Mouse (Mus musculus) megakaryocyte, embryonic 14.5 days (primary cell): ENCODE data around the gene Dad1. TPM values are rescaled to one million over a fixed set of nuclear protein-coding genes. Genes with fewer than 3 reads are reported as not detected.

ENCODE experiments used
- H3K27me3 ChIP-seq: replicated peaks from 2 replicates; pipeline ENCODE3; 2012; ENCODE audit warnings: inconsistent platforms
- H3K36me3 ChIP-seq: replicated peaks from 2 replicates; pipeline ENCODE3; 2012; ENCODE audit warnings: low read length, inconsistent platforms, mixed read lengths
- H3K4me1 ChIP-seq: 2 replicates; pipeline ENCODE4 v1.6.1; 2012; ENCODE audit warnings: inconsistent platforms
- H3K4me3 ChIP-seq: replicated peaks from 2 replicates; pipeline ENCODE3; 2012; ENCODE audit warnings: moderate library complexity, mild to moderate bottlenecking, inconsistent platforms
- H3K9me3 ChIP-seq: 2 replicates; pipeline ENCODE4 v1.6.1; 2012; ENCODE audit warnings: inconsistent platforms
- FLI1 ChIP-seq: IDR thresholded peaks from 2 replicates; pipeline ENCODE4 v1.6.1; 2012; ENCODE audit warnings: low read length, inconsistent platforms, mixed read lengths
- GATA1 ChIP-seq: IDR thresholded peaks from 3 replicates; pipeline ENCODE4 v1.6.1; 2012; ENCODE audit warnings: mixed read lengths, low read length, inconsistent platforms, borderline replicate concordance
- polyA plus RNA-seq: library from polyadenylated mRNA; stranded (reverse); fragments of >175 nt; gene quantifications from 2 replicates; pipeline ENCODE4 v1.2.3, GENCODE M21; 2012; ENCODE audit warnings: low replicate concordance; ENCODE audit not compliant: insufficient read depth

The Dad1 gene
- polyA plus RNA-seq, 1 experiment = 54.8 TPM

- H3K4me3 ChIP-seq = no peak overlapping the region
- H3K36me3 ChIP-seq = no peaks in the 10 kb centered on the region
- H3K4me1 ChIP-seq = peaks cover 3% of the 10 kb centered on the region; the same call in 1 of the 2 replicates
- peaks cover 4% of the 10 kb centered on the region for H3K27me3 ChIP-seq
- H3K9me3 ChIP-seq = no peaks in the 10 kb centered on the region
- TF ChIP-seq FLI1 (no peak), GATA1 (no peak)
Observed at GRCm38 (mm10) chr14:54203207-54203606, 50.7 kb downstream of the Dad1 start.

GRCm38 (mm10) chr14:54200363-54200762 lies 53.5 kb downstream of the Dad1 start:
- Histone ChIP-seq H3K9me3 (no peaks in the 10 kb centered on the region), H3K4me3 (no peak overlapping the region), H3K27me3 (peaks cover 3% of the 10 kb centered on the region), H3K36me3 (no peaks in the 10 kb centered on the region), H3K4me1 (peaks cover 3% of the 10 kb centered on the region; the same call in 1 of the 2 replicates)
- TF ChIP-seq FLI1 (no peak), GATA1 (no peak)

- Histone ChIP-seq H3K9me3 (no peaks in the 10 kb centered on the region), H3K36me3 (no peaks in the 10 kb centered on the region), H3K27me3 (peaks cover 5% of the 10 kb centered on the region), H3K4me3 (no peak overlapping the region), H3K4me1 (peaks cover 3% of the 10 kb centered on the region; the same call in 1 of the 2 replicates)
- TF ChIP-seq GATA1 = no peak
- TF ChIP-seq FLI1 = no peak
Observed at GRCm38 (mm10) chr14:54199662-54200061, 54.2 kb downstream of the Dad1 start.

- Histone ChIP-seq H3K36me3 (no peaks in the 10 kb centered on the region), H3K4me1 (no peaks in the 10 kb centered on the region), H3K4me3 (no peak overlapping the region), H3K9me3 (no peaks in the 10 kb centered on the region), H3K27me3 (peaks cover 3% of the 10 kb centered on the region)
- TF ChIP-seq FLI1 = no peak
- TF ChIP-seq GATA1 = no peak
Observed at GRCm38 (mm10) chr14:54197740-54198139, 56.2 kb downstream of the Dad1 start.

GRCm38 (mm10) chr14:54195838-54196423 lies 58.0 kb downstream of the Dad1 start:
- Histone ChIP-seq H3K36me3 (no peaks in the 10 kb centered on the region), H3K4me3 (no peak overlapping the region), H3K4me1 (no peaks in the 10 kb centered on the region), H3K27me3 (peaks cover 5% of the 10 kb centered on the region), H3K9me3 (no peaks in the 10 kb centered on the region)
- TF ChIP-seq GATA1 = no peak
- TF ChIP-seq FLI1 = no peak

- no peaks in the 10 kb centered on the region for H3K36me3 ChIP-seq
- H3K4me3 ChIP-seq = no peak overlapping the region
- H3K9me3 ChIP-seq = no peaks in the 10 kb centered on the region
- peaks cover 13% of the 10 kb centered on the region for H3K27me3 ChIP-seq
- TF ChIP-seq GATA1 (no peak), FLI1 (no peak)
- no peaks in the 10 kb centered on the region for H3K4me1 ChIP-seq
Observed at GRCm38 (mm10) chr14:54193354-54194133, 60.4 kb downstream of the Dad1 start.

GRCm38 (mm10) chr14:54192462-54192847 lies 61.4 kb downstream of the Dad1 start:
- Histone ChIP-seq H3K9me3 (no peaks in the 10 kb centered on the region), H3K27me3 (peaks cover 13% of the 10 kb centered on the region), H3K36me3 (no peaks in the 10 kb centered on the region), H3K4me3 (no peak overlapping the region), H3K4me1 (no peaks in the 10 kb centered on the region)
- TF ChIP-seq GATA1 (no peak), FLI1 (no peak)

- Histone ChIP-seq H3K4me3 (no peak overlapping the region), H3K4me1 (no peaks in the 10 kb centered on the region), H3K9me3 (no peaks in the 10 kb centered on the region), H3K27me3 (peaks cover 13% of the 10 kb centered on the region), H3K36me3 (no peaks in the 10 kb centered on the region)
- no peak for TF ChIP-seq GATA1
- no peak for TF ChIP-seq FLI1
Observed at GRCm38 (mm10) chr14:54191594-54192461, 62.1 kb downstream of the Dad1 start.

GRCm38 (mm10) chr14:54191026-54191390 lies 62.9 kb downstream of the Dad1 start:
- Histone ChIP-seq H3K27me3 (peaks cover 14% of the 10 kb centered on the region), H3K4me1 (no peaks in the 10 kb centered on the region), H3K36me3 (no peaks in the 10 kb centered on the region), H3K4me3 (no peak overlapping the region), H3K9me3 (no peaks in the 10 kb centered on the region)
- TF ChIP-seq FLI1 = no peak
- TF ChIP-seq GATA1 = no peak
